Mouse (Mus musculus) MEL (cell line): Measurements from ENCODE around the gene B230217C12Rik.

Experiments used
- CTCF ChIP-seq, 3 experiments: IDR thresholded peaks in 2 of 3; conservative IDR thresholded peaks in 1 of 3; 2 replicates each; pipeline ENCODE4 v1.5.1; 2011 to 2012; ENCODE audit warnings: low read length in 3 of 3, low read depth in 2 of 3, mild to moderate bottlenecking in 2 of 3, improper control_type of control experiment in 1 of 3, inconsistent platforms in 1 of 3, mixed read lengths in 1 of 3, moderate library complexity in 1 of 3; ENCODE audit not compliant: control insufficient read depth in 1 of 3, insufficient read depth in 1 of 3, poor library complexity in 1 of 3, severe bottlenecking in 1 of 3
- E2F4 ChIP-seq: IDR thresholded peaks from 2 replicates; pipeline ENCODE4 v1.6.1; 2011; ENCODE audit warnings: low read depth, low read length, improper control_type of control experiment, borderline replicate concordance
- ELF1 ChIP-seq: IDR thresholded peaks from 2 replicates; pipeline ENCODE4 v1.6.1; 2014; ENCODE audit warnings: low read depth, mild to moderate bottlenecking, inconsistent platforms, low read length, improper control_type of control experiment, moderate library complexity
- ETS1 ChIP-seq: IDR thresholded peaks from 2 replicates; pipeline ENCODE4 v1.6.1; 2012; ENCODE audit warnings: low read depth, mild to moderate bottlenecking, inconsistent platforms, low read length, improper control_type of control experiment, moderate library complexity
- GATA1 ChIP-seq: IDR thresholded peaks from 2 replicates; pipeline ENCODE4 v1.6.1; 2011; ENCODE audit warnings: low read depth, low read length, improper control_type of control experiment
- KAT2A ChIP-seq: conservative IDR thresholded peaks from 2 replicates; pipeline ENCODE4 v1.6.1; 2012; ENCODE audit warnings: low read depth, low read length, improper control_type of control experiment, inconsistent platforms
- MAX ChIP-seq: IDR thresholded peaks from 2 replicates; pipeline ENCODE4 v1.6.1; 2011; ENCODE audit warnings: low read length, improper control_type of control experiment
- NRF1 ChIP-seq: IDR thresholded peaks from 2 replicates; pipeline ENCODE4 v1.6.1; 2014; ENCODE audit warnings: low read depth, mild to moderate bottlenecking, inconsistent platforms, low read length, improper control_type of control experiment, moderate library complexity; ENCODE audit not compliant: poor library complexity, insufficient read depth, severe bottlenecking
- POLR2AphosphoS5 ChIP-seq: IDR thresholded peaks from 2 replicates; pipeline ENCODE4 v1.6.1; 2012; ENCODE audit warnings: low read depth, borderline replicate concordance, mild to moderate bottlenecking, inconsistent platforms, low read length, moderate library complexity, mixed read lengths
- RCOR1 ChIP-seq: IDR thresholded peaks from 2 replicates; pipeline ENCODE4 v1.6.1; 2012; ENCODE audit warnings: low read depth, mild to moderate bottlenecking, inconsistent platforms, low read length, improper control_type of control experiment
- SMC3 ChIP-seq: IDR thresholded peaks from 2 replicates; pipeline ENCODE4 v1.6.1; 2011; ENCODE audit warnings: low read depth, low read length, improper control_type of control experiment
- TAL1 ChIP-seq: IDR thresholded peaks from 2 replicates; pipeline ENCODE4 v1.6.1; 2012; ENCODE audit warnings: mild to moderate bottlenecking, inconsistent platforms, low read length, moderate library complexity, mixed read lengths
- USF1 ChIP-seq: IDR thresholded peaks from 2 replicates; pipeline ENCODE4 v1.6.1; 2014; ENCODE audit warnings: low read depth, mild to moderate bottlenecking, inconsistent platforms, low read length, improper control_type of control experiment, moderate library complexity
- ZNF384 ChIP-seq: IDR thresholded peaks from 2 replicates; pipeline ENCODE4 v1.6.1; 2012; ENCODE audit warnings: low read depth, mild to moderate bottlenecking, inconsistent platforms, low read length, improper control_type of control experiment

- no peak for TF ChIP-seq CTCF (IDR thresholded peaks at IDR 0.05 in 2 of 3, conservative IDR thresholded peaks at IDR 0.05 in 1 of 3; ENCODE audit: control insufficient read depth in 1 of 3, insufficient read depth in 1 of 3, low read depth in 2 of 3, low read length in 3 of 3, poor library complexity in 1 of 3, severe bottlenecking in 1 of 3)
- no peak for TF ChIP-seq GATA1
- TF ChIP-seq USF1, result no peak
- no peak for TF ChIP-seq ELF1
- no peak for TF ChIP-seq SMC3
- no peak for TF ChIP-seq ZNF384
- TF ChIP-seq ETS1, result no peak
- no peak for TF ChIP-seq E2F4
- no peak for TF ChIP-seq TAL1
- TF ChIP-seq NRF1, result no peak
- TF ChIP-seq MAX, result no peak
- no peak for TF ChIP-seq POLR2AphosphoS5
- TF ChIP-seq RCOR1, result no peak
- no peak for TF ChIP-seq KAT2A
Measured at GRCm38 (mm10) chr11:97816176-97816575, 24.4 kb upstream of the B230217C12Rik start.
